Mouse (Mus musculus): ENCODE measurements around the gene Uqcrc1.

DNA sequence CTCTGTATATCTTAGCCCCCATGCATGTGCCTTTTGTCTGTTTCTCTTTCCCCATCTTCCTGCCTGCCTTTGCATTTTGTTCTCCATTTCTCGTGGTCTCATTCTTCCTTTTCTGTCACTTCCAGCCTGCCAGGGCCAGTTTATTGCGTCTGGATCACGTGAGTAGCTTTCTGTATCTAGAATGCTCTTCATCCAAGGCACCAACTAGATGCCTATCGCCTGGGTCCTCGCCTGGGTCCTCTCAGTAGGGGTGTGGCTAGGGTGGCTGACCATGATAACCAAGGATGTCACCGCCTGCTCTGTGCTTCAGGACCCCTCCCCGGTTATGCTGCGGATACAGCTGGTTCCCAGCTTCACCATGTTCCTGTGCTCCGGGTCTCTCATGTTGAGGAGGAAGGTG lies 46.8 kb downstream of the Uqcrc1 start:
- no peak for TF ChIP-seq CTCF (IDR thresholded peaks at IDR 0.05; ENCODE audit: extremely low read depth, insufficient read depth, insufficient read length, insufficient replicate concordance)
- no peak for TF ChIP-seq POLR2A (IDR thresholded peaks at IDR 0.05; ENCODE audit: low read depth, low read length)

Measured in spleen, adult 2 months (tissue).